18 mouse cellular contexts compared by ENCODE assay signal in genomic region chr1:35265125-35265524, GRCm38 (mm10).
DNase-seq lines count a peak whose midpoint lies in the region; ATAC-seq and TF ChIP-seq lines count a peak whose summit lies in the region.
"Had no signal": no experiment of that assay in that cellular context is flagged by ENCODE, and none has a peak within 500 bp of the region (broad histone marks: within the 10 kb centered on the region; RNA-seq: fewer than 3 reads in every experiment).

No protein-coding gene starts in this region.

- DNase-seq in embryonic facial prominence, embryonic 14.5 days (ENCODE audit: low spot score) = peak; percentile 27
- no peak for DNase-seq in embryonic facial prominence, embryonic 10.5 days (ENCODE audit: low spot score)
- DNase-seq in left cerebral cortex, postnatal 4 days = peak; percentile 17
- no peak for DNase-seq in left cerebral cortex, adult 11 months (ENCODE audit: low spot score)
- peak; percentile 12 to 35 for DNase-seq in cerebellum, adult 2 months
- peak; percentile 24 for DNase-seq in limb, embryonic 14.5 days (ENCODE audit: low spot score)
- DNase-seq in heart, embryonic 10.5 days (ENCODE audit: low spot score) = no peak
- no peak for DNase-seq in ovary, postnatal 14 days (ENCODE audit: low spot score)
- DNase-seq: adrenal gland, adult 2 months; kidney, adult 9 months; lung, postnatal 14 days; thymus, postnatal 25 days had no signal

- H3K4me1 ChIP-seq in embryonic facial prominence, embryonic 14.5 days (ENCODE audit: control insufficient read depth, insufficient read depth, low read length) = no peaks in the 10 kb centered on the region
- H3K4me1 ChIP-seq in embryonic facial prominence, embryonic 10.5 days = no peaks in the 10 kb centered on the region
- H3K4me1 ChIP-seq in cerebellum, adult 2 months (ENCODE audit: control insufficient read depth, insufficient read depth, low read length) = peaks cover 9% of the 10 kb centered on the region
- no peaks in the 10 kb centered on the region for H3K4me1 ChIP-seq in limb, embryonic 14.5 days (ENCODE audit: control insufficient read depth, insufficient read depth, low read length)
- H3K4me1 ChIP-seq in heart, embryonic 10.5 days = no peaks in the 10 kb centered on the region
- H3K4me1 ChIP-seq: embryonic facial prominence, embryonic 12.5 days; forebrain, embryonic 12.5 days; midbrain, embryonic 13.5 days; stomach, embryonic 15.5 days had no signal

- WGBS in embryonic facial prominence, embryonic 14.5 days = 79% methylated on average over 1 of the region's 1 CpGs
- 83% methylated on average over 1 of the region's 1 CpGs for WGBS in embryonic facial prominence, embryonic 10.5 days
- WGBS in cerebellum, adult 2 months = 5% methylated on average over 1 of the region's 1 CpGs
- WGBS in limb, embryonic 14.5 days = 88% methylated on average over 1 of the region's 1 CpGs
- WGBS in heart, embryonic 10.5 days = 69% methylated on average over 1 of the region's 1 CpGs

- H3K9me3 ChIP-seq in embryonic facial prominence, embryonic 14.5 days (ENCODE audit: control insufficient read depth, low read length) = no peaks in the 10 kb centered on the region
- H3K9me3 ChIP-seq in embryonic facial prominence, embryonic 10.5 days = no peaks in the 10 kb centered on the region
- H3K9me3 ChIP-seq in limb, embryonic 14.5 days (ENCODE audit: control insufficient read depth, low read length) = no peaks in the 10 kb centered on the region
- H3K9me3 ChIP-seq in heart, embryonic 10.5 days = no peaks in the 10 kb centered on the region
- H3K9me3 ChIP-seq: embryonic facial prominence, embryonic 12.5 days; forebrain, embryonic 12.5 days; midbrain, embryonic 13.5 days; stomach, embryonic 15.5 days had no signal

- H3K27me3 ChIP-seq in embryonic facial prominence, embryonic 14.5 days (replicated peaks; ENCODE audit: control insufficient read depth, insufficient read depth, low read length) = no peaks in the 10 kb centered on the region
- no peaks in the 10 kb centered on the region for H3K27me3 ChIP-seq in embryonic facial prominence, embryonic 10.5 days (replicated peaks; ENCODE audit: low read depth, poor library complexity, severe bottlenecking)
- H3K27me3 ChIP-seq in cerebellum, adult 2 months (ENCODE audit: control insufficient read depth, insufficient read depth, low read length) = no peaks in the 10 kb centered on the region
- H3K27me3 ChIP-seq in limb, embryonic 14.5 days (ENCODE audit: control insufficient read depth, insufficient read depth, low read length) = no peaks in the 10 kb centered on the region
- no peaks in the 10 kb centered on the region for H3K27me3 ChIP-seq in heart, embryonic 10.5 days (ENCODE audit: insufficient read depth, poor library complexity, severe bottlenecking)
- H3K27me3 ChIP-seq: embryonic facial prominence, embryonic 12.5 days; forebrain, embryonic 12.5 days; midbrain, embryonic 13.5 days; stomach, embryonic 15.5 days had no signal

- H3K4me2 ChIP-seq in embryonic facial prominence, embryonic 14.5 days (ENCODE audit: low read depth, low read length) = no peak overlapping the region
- H3K4me2 ChIP-seq in limb, embryonic 14.5 days (replicated peaks; ENCODE audit: low read depth, low read length, severe bottlenecking) = no peak overlapping the region
- H3K4me2 ChIP-seq: embryonic facial prominence, embryonic 12.5 days; forebrain, embryonic 12.5 days; liver, embryonic 11.5 days; midbrain, embryonic 13.5 days; stomach, embryonic 15.5 days had no signal

- intact Hi-C loops in left cerebral cortex, postnatal 4 days (cut with DNase I) = no loop called here

- H3K27ac ChIP-seq in embryonic facial prominence, embryonic 14.5 days (replicated peaks; ENCODE audit: low read depth, low read length) = no peak overlapping the region
- no peak overlapping the region for H3K27ac ChIP-seq in embryonic facial prominence, embryonic 10.5 days (replicated peaks)
- no peak overlapping the region for H3K27ac ChIP-seq in cerebellum, adult 2 months (ENCODE audit: insufficient read depth, low read length)
- H3K27ac ChIP-seq in limb, embryonic 14.5 days (replicated peaks; ENCODE audit: low read depth, low read length) = no peak overlapping the region
- no peak overlapping the region for H3K27ac ChIP-seq in heart, embryonic 10.5 days
- H3K27ac ChIP-seq: embryonic facial prominence, embryonic 12.5 days; forebrain, embryonic 12.5 days; layer of hippocampus, adult 2 months; midbrain, embryonic 13.5 days; stomach, embryonic 15.5 days had no signal

- TF ChIP-seq CTCF in cerebellum, adult 2 months (IDR thresholded peaks at IDR 0.05; ENCODE audit: borderline replicate concordance, insufficient read depth, low read depth, low read length) = no peak

- H3K9ac ChIP-seq in embryonic facial prominence, embryonic 14.5 days (ENCODE audit: low read depth, low read length) = no peak overlapping the region
- no peak overlapping the region for H3K9ac ChIP-seq in limb, embryonic 14.5 days (ENCODE audit: low read depth, low read length, severe bottlenecking)
- H3K9ac ChIP-seq: embryonic facial prominence, embryonic 12.5 days; forebrain, embryonic 12.5 days; midbrain, embryonic 13.5 days; stomach, embryonic 15.5 days had no signal

- H3K36me3 ChIP-seq in embryonic facial prominence, embryonic 14.5 days (ENCODE audit: control insufficient read depth, insufficient read depth, low read length) = no peaks in the 10 kb centered on the region
- H3K36me3 ChIP-seq in embryonic facial prominence, embryonic 10.5 days (replicated peaks) = no peaks in the 10 kb centered on the region
- H3K36me3 ChIP-seq in limb, embryonic 14.5 days (ENCODE audit: control insufficient read depth, insufficient read depth, low read length) = no peaks in the 10 kb centered on the region
- H3K36me3 ChIP-seq in heart, embryonic 10.5 days = no peaks in the 10 kb centered on the region
- H3K36me3 ChIP-seq: embryonic facial prominence, embryonic 12.5 days; forebrain, embryonic 12.5 days; midbrain, embryonic 13.5 days; stomach, embryonic 15.5 days had no signal

- ATAC-seq in embryonic facial prominence, embryonic 14.5 days (ENCODE audit: low read depth) = no peak
- ATAC-seq in limb, embryonic 14.5 days (ENCODE audit: low FRiP score, low read depth) = no peak
- ATAC-seq: midbrain, embryonic 13.5 days had no signal

- H3K4me3 ChIP-seq in embryonic facial prominence, embryonic 14.5 days (ENCODE audit: low read depth, low read length) = no peak overlapping the region
- no peak overlapping the region for H3K4me3 ChIP-seq in embryonic facial prominence, embryonic 10.5 days
- H3K4me3 ChIP-seq in cerebellum, adult 2 months (replicated peaks; ENCODE audit: insufficient read depth, low read depth, low read length) = no peak overlapping the region
- no peak overlapping the region for H3K4me3 ChIP-seq in limb, embryonic 14.5 days (replicated peaks; ENCODE audit: low read length)
- H3K4me3 ChIP-seq in heart, embryonic 10.5 days = no peak overlapping the region
- H3K4me3 ChIP-seq: embryonic facial prominence, embryonic 12.5 days; forebrain, embryonic 12.5 days; layer of hippocampus, adult 2 months; midbrain, embryonic 13.5 days; stomach, embryonic 15.5 days had no signal

- TF ChIP-seq POLR2A in cerebellum, adult 2 months (IDR thresholded peaks at IDR 0.05; ENCODE audit: borderline replicate concordance, insufficient read depth, low read length) = no peak
- TF ChIP-seq POLR2A in limb, embryonic 14.5 days (IDR thresholded peaks at IDR 0.05; ENCODE audit: borderline replicate concordance, extremely low read depth, insufficient read depth, insufficient read length) = no peak

Comparison
In these comparisons a context has a peak if more than half of its experiments do, and no peak if none do; other contexts are left out.
1. DNase-seq: peak in embryonic facial prominence, embryonic 14.5 days (single experiment), left cerebral cortex, postnatal 4 days (single experiment), cerebellum, adult 2 months (2 of 2) and limb, embryonic 14.5 days (single experiment); none in embryonic facial prominence, embryonic 10.5 days (single experiment), left cerebral cortex, adult 11 months (single experiment), heart, embryonic 10.5 days (single experiment) and ovary, postnatal 14 days (single experiment).